Mouse (Mus musculus) heart, postnatal 0 days (tissue): ENCODE data around the gene Vstm4.

Experiments used
- CTCF ChIP-seq: IDR thresholded peaks from 2 replicates; pipeline ENCODE4 v1.5.1; 2016; ENCODE audit warnings: antibody characterized with exemption, control low read depth, low read depth
- EP300 ChIP-seq: IDR thresholded peaks from 2 replicates; pipeline ENCODE4 v1.6.1; 2016; ENCODE audit warnings: antibody characterized with exemption, low read depth

DNA sequence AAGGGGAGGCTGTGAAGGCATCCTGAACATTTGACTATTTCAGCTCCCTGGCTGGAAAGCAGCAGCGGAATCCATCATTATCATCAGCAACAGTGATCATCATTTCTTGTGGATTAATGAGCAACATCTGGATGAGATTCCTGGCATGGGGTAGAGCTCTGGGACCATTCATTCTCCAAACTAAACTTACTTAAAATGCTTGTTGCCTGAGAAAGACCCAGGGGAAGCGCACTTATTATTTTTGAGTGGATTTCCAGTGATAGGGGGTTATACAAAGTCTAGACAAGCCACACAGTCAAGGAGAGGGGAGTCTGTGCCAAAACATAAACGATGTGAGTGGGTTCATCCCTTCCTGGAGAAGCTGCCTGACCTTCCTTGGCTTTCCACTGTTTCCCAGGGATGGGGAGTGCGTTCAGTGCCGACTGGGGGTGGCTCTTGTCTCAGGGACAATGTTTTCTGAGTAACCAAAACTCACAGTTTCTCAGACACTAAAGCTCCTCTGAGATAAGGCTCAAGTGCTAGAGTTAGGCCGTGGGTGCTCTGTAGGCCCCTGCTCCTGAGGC is 127.7 kb downstream of the Vstm4 start:
- TF ChIP-seq CTCF (no peak), EP300 (no peak)
